Mouse (Mus musculus) mature B cell (primary cell): ENCODE measurements around the gene Plscr5.
"Not testable (repeated sequence)": the region's sequence is repeated elsewhere in the genome, so short reads cannot be mapped to it uniquely, and the experiment has no call there.

Experiments used
- in situ Hi-C: fragments of 300-500 bp; cut with MboI; formaldehyde crosslinking; loops from 2 replicates; pipeline ENCODE4 v1.14.3; 2019

Gene Plscr5

DNA sequence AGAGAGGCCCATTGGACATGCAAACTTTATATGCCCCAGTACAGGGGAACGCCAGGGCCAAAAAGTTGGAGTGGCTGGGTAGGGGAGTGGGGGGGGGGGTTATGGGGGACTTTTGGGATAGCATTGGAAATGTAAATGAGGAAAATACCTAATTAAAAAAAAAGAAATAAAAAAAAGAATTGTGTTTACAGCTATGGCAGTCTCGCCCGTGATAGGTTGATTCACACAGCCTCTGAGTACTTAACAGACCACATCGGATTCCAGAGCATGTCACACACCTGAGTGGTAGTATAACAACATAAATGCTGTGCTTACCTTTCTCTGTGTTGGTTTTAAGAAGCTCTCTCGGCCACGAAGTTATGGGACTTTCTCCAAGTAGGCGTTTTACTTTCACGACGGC lies at the start of gene Plscr5:
TSS of gene Plscr5 (plus strand) at position 301 of the 400 bp plus-strand sequence.
- in situ Hi-C loops, result not testable (repeated sequence)

DNA sequence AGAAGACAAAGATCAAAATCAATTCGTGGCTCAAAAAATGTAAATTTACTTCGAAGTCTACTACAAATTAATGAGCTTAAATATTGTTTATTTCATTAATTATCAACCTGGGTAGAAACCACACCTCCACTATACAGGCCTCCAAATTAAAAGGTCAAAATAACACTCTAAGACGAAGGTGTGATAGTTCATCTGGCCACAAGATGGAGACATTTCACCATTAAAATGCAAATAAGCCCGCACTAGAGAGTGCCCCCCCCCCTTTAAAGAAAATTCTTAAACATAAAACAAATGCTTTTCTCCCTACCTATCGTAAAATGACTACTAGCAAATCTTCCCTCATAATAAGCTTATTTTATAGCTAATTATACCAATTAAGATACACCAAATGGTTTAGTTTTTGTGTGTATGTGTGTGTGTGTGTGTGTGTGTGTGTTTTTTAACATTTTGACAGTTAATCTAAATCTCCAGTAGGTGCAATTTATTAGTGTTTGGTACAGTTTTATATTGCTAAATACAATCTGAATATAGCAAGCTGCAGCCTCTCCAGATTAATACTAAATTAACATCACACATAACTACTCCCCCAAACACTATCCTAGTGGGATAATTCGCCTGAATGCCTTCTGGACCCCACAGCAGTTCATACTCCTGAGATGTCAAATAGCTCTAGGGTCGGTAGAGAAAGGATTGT lies 45.0 kb upstream of the Plscr5 start:
- in situ Hi-C loops, result no loop called here

DNA sequence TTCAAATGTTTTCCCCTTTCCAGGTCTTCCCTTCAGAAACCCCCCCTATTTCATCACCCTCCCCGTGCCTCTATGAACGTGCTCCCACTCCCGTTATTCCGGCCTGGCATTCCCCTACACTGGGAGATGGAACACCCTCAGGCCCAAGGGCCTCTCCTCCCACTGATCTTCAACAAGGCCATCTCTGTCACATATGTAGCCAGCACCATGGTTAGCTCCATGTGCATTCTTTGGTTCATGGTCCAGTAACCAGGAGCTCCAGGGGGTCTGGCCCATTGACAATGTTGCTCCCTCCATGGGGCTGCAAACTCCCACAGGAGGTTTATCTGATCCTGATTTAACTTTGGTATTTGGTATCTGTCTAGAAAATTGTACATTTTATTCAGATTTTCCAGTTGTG lies 30.5 kb upstream of the Plscr5 start:
- in situ Hi-C loops, result no loop called here

DNA sequence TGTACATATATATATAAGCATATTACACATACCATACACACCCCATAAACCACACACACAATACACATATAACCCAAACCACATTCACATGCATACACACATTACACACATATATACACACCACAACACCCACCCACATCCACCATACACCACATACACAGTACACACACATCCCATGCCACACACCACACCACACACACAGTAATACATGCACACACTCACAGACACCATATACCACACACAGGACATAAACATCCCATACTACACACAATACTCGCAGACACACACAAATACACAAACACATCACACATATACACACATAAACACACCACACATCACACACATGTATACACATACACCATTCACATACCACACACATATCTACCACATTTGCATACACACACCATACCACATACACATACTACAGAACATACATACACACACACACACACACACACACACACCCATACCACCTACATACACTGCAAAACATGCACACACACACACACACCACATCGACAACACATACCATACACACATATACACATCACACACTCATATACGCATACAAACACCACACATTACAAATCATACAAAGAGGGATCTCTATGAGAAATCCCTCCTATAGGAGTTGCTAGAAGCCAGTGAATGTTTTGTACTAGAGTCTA lies 19.3 kb upstream of the Plscr5 start:
- in situ Hi-C loops, result no loop called here

DNA sequence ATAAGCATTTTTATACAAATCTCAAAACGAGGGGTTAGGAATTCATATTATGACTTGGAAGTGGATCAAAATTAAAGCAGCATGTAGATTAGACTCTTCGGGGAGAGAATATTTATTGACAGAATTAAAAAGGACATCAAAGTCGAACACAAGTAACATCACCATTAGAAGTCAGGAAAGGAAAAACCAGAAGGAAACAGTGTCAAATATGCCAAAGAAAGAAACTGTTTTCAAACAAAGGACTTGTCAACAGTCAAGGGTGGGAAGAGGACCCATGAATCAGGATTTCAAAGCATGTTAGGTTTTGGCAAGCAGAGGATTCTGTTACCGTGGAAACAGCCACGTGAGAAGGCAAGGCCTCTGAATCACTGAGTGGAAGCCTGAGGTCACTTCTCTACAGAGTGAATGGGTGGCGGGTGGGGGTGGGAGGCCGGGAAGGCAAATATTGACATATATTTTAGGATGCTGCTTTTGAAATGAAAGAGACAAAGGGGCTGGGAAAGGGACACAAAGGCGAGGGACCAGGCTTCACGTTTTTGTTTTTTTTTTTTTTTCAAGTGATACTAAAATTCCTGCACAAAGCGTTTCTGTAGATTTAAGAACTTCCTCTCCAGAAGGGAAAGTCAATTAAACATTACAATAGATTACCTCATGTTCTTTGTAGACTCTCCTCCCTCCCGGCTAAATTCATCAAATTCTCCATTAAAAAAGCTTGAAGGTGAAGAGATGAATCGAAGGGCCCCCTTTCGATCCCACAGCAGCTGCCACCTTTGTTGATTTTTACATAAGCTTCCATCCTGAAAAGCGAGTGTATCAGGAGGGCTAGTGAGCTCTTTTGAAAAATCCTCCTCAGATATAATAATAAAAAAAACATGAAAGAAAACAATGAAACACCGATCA lies 18.3 kb upstream of the Plscr5 start:
- in situ Hi-C loops, result no loop called here

DNA sequence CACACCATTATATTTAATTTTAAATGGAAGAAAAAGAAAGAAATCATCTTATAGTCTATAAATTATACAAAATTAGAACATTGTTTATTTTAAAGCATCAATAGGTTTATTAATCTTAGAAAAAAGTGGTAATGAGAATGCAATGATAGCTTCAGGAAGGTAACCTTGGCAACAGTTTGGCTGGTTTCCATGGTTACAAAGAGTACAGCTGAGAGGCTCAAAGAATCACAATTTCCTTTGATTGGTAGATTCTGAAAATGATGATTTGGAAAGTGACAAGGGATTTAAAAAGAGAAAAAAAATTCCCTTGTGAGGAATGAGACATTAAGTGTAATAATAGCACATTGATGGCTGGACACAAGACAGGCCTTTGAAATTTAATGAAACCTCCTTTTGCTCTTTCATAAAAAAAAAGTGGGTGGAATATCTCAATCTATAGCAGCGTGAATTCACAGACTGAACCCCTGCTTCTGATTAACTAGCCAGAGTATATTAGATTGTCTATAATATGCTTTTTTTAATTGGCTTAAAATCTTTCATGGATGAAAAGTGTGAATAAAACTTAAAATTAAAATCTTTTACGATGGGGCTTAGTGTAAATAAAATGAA lies 13.8 kb upstream of the Plscr5 start:
- in situ Hi-C loops, result no loop called here

DNA sequence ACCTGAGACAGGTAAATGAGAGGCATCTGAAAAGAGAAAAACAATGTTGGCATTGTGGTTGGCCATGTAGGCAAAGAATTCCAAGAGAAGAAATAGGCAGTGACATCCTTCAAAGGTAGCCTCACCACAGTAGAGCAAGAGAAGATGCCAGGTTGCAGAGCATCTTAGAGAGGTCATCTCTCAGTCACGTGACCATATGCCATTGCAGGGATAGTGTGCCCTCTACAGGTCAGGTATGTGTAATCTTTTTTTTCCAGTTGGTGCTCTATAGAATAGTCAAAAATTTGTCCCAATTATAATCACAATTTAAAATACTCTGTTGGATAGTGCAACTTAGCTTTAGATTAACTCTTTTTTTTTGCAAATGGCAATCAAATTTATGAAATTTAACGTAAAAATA lies 1.4 kb upstream of the Plscr5 start:
- in situ Hi-C loops, result no loop called here

DNA sequence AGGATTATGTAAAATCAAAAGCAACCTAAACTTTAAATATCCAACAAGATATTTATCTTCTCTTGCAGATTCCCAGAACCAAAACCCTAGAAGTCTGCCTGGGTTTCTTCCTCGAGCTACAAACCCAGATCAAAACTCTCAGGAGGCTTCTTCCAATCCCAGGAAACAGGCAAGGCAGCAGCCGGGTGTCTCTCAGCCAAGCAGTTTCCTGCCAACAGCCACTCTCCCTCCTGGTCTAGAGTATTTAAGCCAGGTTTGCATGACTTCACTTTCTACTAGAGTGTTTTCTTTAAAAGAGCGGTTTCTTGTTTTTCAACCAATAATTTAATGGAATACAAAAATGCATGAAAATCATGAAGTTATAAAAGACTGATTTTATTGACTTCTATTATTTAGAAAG lies 5.7 kb downstream of the Plscr5 start:
- in situ Hi-C loops, result no loop called here

DNA sequence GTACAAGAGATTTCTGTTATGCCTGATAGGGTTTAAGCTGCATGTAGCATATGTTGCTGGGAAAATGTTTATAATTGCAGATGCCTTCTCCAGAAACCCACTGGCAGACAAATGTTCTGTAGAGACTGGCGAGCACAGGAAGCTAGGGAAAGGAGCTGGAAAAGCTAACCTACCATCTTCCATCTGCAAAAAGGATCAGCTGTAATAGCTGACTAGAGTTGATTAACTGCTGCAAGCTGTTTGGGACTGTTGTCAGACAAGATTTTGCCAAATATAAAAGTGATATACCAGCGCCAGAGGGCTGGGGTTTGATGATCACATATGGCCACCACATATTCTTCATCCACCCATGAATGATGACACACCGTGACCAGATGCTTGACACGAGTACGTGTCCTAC lies 6.8 kb downstream of the Plscr5 start:
- in situ Hi-C loops, result no loop called here

DNA sequence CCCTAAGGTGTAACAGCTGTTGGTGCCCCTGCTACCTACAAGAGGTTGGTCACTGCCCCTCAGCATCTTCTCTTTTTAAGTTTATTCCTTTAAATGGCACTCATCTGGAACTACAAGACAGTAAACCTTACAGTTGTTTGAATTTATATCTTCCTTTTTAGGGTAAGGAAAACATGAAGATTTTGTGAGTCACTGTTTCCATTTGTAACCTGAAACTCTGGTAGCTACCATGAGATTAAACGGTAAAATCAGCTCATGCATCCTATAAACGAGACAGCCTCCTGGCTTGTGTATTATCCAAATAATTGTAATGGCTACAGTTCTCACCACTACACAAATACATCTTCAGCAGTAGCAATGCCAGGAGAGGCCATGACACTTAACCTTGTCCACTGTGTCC lies 11.7 kb downstream of the Plscr5 start:
- in situ Hi-C loops, result no loop called here

DNA sequence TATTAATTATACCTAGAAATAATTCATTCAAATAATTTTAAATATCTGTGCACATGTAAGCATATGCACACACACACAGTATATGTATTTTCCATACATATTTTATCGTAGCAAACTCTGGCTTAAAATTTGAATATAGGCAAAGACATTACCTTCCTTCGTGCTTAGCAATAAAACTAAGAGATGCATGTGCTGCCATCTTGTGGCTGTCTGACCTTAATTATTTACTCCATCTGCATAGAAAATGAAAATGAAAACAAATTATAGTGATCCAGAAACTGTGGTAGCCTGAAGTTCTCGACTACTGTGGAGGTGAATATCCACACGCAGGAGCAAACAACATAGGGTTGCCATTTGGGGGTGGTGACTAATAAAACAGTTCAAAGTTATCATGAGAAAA lies 14.6 kb downstream of the Plscr5 start:
- in situ Hi-C loops, result no loop called here

DNA sequence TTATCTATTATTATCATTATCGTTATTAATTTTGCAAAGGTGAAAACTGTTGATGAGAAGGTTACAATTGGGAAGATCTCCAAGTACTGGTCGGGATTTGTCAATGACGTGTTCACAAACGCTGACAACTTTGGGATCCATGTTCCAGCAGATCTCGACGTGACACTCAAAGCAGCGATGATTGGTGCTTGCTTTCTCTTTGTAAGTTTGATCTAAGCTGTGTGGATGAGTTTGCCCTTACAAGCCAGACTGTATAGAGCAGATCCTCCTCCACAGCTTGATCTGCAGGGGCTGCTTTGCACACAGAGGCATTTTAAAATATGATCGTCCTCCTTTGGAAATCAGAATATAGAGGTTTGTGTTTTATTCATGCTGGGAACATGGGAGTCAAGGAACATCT lies 15.0 kb downstream of the Plscr5 start:
- in situ Hi-C loops, result no loop called here

DNA sequence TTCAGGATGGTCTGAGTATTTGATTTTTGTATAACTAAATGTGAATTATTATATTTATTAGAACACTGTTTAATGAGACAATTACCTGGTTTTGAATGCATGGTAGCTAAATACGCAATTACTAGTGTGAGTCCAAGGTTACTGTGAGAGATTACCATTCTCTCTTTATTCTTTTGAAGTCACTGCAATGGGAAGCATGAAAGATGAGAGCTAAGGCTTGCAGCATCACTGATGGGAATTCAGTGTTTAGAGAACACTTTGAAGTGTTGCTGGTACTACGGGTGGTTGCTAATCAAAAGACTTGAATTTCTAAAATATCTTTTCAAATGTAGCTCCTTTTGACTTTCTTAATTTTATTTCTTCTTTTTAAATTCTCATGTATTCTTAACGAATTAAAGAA lies 17.1 kb downstream of the Plscr5 start:
- in situ Hi-C loops, result no loop called here

DNA sequence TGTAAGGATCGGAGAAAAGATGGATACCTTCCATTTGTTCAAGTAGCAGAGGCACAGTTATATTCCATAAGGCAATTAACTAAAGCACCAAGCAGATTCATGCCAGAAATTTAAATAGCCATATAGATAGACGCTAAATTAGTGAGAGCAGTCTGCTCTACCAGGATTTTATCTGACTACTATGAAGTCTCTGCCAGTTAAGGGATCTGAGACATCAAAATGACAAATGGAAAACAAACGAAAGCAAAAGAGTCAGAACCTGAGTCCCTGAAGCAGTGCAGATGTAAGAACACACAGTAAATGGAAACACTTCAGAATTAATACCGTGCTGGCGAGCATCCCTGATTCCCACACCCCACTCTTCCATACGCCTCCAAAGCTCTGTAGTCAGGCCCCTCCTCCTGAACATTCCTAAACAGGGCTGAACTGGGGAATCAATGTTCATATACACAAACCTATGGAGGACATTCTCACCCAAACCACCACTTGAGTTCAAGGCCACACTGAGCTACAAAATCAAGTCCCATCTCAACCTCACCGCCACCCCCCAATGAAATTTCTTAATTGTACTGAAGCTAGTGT lies 17.7 kb downstream of the Plscr5 start:
- in situ Hi-C loops, result no loop called here

DNA sequence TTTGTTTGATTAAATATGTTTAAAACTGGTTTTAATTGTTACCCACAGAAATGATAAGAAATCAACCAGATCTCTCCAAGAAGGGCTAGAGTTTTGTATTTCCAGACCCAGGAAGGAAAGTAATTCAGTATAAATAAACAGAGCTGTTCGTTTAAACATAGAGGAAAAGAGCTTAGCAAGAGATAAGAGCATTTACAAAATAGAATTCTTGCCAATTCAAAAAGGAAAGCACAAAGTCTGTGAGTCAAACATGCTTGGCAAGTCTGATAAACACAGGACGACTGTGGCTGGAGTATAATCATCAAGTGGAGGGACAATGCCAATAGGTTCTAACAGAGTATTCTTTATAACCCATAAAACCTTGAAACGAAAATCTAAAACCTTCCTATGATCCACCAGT lies 18.3 kb downstream of the Plscr5 start:
- in situ Hi-C loops, result no loop called here

DNA sequence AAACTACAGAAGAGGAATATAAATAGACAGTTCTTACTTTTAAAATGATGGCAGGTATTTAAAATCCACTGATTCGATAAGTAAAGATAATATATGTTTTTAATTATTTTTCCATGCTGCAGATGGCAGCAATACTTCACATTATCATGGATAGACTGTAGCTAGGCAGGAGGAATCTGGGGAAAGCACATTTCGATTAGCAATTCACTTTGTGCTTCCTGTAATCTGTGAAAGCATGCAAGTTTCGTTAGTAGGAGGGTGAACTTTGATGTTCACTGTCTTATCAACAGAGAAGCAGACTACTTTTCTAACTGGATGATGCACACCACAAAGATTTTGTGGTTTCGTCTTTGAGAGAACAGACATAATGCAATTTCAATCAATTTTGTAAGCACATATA lies 24.7 kb downstream of the Plscr5 start:
- in situ Hi-C loops, result no loop called here

DNA sequence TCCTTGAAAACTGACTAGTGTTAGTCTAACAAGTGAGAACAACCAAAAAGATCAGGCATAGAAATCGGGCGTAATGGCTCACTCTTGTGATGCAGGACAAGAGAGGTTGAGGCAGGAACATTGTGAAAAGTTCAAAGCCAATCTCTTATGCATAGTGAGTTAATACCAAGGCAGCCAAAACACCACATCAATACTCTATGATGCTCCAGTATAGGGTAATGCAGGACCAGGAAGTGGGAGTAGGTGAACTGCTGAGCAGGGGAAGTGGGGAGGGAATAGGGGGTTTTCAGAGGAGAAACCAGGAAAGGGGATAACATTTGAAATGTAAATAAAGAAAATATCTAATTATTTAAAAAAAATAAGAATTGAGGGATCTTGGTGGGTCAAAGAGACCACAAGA lies 25.2 kb downstream of the Plscr5 start:
- in situ Hi-C loops, result no loop called here

DNA sequence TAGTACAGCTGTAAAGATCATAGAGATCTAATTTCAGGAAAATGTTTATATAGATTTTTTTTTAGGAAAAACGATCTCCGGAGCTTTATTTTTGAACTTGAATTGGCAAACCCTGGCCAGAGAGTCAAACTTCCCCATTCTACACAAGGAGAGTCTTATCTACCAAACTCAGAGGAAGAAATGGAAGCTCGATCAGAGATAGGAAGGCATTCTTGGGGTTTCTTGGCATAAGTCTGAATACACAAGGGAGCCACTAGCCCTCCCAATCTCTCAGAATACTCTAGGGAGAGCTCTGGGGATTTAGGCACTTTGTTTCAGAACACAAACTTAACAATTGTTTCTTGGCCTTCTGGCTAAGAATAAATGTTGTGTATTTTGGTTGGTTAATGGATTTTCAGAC lies 27.4 kb downstream of the Plscr5 start:
- in situ Hi-C loops, result no loop called here

DNA sequence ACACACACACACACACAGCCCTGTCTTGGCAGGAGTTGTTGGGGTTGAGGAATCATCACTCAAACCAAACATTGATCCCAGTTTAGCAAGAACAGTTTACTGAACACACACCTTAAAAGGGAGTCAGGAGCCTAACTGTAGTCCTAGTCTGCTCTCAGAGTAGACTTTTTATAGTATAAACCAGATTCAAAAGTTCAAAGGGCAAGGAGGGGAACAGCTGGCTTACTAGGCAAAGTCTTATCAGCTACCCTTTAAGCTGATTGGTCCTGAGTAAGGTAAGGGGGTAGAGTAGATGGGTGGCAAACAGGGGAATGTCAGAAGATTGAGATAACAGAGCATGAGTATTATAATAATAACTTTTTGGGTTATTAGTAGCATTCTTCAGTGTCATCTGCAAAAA lies 28.7 kb downstream of the Plscr5 start:
- in situ Hi-C loops, result no loop called here

DNA sequence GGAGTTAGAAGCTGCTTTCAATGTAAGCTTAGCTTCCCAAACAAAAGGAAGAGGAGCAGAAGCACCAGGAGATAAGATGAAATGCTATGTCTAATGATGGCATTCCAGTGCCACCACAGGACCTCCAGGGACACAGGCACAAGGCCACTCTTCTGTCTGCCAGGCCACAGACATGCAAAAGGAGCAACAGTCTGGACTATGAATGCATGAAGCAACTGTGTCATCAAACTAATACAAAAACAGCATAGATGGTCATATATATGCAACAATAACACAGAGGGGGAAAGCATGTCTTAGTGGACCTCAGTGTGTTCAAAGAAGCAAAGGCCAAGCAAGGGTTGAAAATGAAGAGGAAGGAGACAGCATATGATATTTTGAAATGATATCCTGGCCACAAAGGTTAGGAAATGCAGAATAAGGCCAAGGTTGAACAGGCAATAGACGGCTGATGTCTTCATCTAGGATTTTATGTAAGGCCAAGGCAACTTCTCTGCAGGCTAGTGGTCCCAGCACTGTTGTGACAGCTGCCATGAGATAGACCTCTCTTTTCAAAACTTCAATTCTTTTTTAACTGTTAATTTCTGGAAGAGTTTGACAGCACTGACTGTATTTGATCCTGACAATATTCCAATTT lies 32.0 kb downstream of the Plscr5 start:
- in situ Hi-C loops, result no loop called here

DNA sequence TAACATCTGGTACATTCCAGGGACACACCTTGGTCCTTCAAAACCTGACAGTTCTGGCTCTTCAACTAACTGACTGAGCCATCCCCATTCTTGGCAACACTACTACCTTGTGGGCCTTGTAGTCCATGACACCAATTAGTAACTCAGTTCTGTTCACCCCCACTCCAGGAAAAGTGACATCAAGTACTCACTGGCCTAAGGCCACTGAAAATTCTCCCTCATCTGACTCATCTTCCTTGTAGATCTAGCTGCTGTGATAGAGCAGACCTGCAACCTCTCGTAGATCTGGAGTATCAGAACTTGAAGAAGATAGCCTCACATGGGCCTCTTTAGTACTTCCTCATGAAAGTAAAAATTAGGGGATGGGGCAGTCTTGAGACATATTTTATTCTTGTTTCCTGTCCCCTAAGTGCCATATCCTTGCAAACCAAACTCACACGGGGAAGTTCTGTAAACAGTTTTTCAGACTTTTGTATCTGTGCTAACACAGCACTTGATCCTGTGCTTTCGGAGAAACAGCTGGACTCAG lies 33.5 kb downstream of the Plscr5 start:
- in situ Hi-C loops, result no loop called here
